Mouse (Mus musculus) adrenal gland, postnatal 10 days (tissue): ENCODE measurements at regions not wholly inside any gene's neighbourhood (a gene's known extent, or its start where the extent isn't known, plus 50 kb on each side); places are given as distances from the start of the nearest gene placed in this dataset.

ENCODE experiments used
- DNase-seq: peaks from one replicate; pipeline ENCODE4 v3.0.0; 2021; ENCODE audit warnings: mixed read lengths

DNA sequence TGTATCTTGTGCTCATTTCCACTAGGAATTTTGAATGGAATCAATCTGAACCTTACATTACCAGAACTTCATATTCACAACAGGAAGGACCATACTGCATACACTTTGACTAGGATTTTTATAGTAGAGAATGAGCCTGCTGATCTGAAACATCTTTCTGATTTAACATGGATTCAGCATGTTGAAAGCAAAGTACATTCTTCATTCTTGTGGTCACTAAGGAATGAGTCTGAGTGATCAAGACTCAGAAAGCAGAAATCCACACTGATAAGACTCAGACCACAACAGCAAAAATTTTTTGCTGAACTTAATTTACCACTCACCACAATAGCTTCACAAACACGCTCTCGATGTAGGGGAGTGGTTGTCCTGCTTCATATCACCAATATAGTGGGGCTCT is 309.2 kb upstream of the Nectin3 start:
- no peak for DNase-seq

DNA sequence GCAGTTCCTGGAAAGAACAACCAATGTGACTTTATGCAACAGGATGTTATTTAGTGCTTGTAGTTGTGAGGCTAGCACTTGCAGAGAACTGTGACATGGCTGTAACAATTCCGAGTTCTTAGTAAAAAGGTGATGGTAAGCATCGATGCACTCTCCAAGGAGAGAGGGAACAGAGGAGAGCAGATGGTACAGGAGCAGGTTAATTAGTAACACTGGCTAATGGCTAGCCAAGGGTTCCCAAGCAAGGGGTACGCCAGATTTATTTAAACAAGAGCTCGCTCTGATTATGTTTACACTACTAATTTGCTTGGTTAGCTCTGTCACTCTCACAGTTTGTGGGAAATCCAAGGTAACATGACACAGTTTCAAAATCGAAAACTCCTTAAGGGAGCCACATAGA is 278.0 kb upstream of the Nectin3 start:
- DNase-seq: no peak

DNA sequence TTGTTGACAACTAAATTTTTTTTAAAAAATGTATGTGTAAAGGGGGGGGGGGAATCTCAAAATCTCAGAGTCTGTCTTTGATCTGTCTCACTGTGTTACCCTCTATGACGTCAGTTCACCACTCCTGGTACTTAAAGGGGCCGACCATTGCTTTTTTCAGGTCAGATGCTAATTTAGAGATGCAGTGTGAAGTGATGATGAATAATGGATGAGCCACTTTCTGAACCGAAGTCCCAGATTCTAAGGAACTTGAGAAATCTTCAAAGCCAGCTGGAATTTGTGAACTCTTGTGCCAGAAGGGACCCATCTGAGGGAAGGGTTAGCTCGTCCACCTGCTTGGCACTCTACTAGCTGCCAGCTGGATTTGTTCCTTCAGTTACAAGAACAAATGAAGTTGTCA is 271.1 kb upstream of the Nectin3 start:
- DNase-seq: no peak

DNA sequence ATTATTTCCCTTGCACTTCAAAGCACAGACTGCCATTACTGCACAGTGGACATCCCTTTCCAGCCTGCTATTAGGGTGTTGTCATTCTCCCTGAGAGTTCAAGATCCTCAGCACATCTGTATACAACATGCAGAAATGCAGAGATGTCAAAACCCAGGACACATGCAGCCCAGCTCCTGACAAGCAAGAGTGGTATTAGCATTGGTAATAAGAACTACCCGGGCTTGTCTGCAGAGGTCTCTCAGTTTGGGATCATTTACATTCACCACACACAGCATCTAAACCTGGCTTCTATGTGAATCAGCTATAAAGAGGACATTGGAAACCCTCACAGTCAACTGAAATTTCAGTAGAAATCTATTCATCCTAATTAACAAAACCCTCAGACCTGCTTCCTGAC is 270.1 kb upstream of the Nectin3 start:
- no peak for DNase-seq

DNA sequence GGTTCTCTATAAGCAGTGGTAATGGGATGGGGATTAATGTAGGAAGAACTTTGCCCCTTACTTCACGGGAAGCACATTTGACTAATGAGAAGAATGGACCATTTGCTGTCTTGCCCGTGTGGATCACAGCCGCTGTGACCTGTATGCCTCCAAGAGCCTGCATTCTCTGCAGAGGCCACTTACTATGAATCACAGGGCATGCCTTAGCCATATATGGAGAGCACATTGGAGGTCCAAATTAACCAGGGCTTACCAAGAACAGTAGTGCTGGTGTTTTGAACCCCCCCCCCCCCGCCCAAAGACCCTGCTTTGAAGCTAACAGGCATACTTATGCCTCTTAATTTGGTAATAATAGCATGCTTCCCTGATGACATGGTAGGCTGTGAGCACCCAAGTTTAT is 236.8 kb upstream of the Nectin3 start:
- no peak for DNase-seq

DNA sequence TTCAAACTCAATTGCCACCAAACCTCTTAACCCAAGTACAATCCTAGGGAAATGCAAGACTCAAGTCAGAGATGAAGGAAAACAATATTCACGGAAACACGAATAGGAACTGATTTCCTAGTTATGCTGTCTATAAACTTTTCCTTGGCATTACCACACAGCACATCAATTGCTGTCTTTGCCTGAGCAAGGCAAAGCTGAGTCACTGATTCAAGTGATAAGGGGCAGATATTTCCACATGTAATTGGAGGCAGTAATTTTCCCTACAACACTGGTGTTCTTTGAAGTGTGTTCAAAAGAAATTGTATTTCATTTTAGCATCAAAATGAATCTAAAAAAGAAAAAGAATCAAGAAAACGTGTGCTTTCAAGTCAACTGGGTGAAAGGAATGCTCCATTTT is 230.1 kb upstream of the Nectin3 start:
- peak; percentile 14 for DNase-seq

DNA sequence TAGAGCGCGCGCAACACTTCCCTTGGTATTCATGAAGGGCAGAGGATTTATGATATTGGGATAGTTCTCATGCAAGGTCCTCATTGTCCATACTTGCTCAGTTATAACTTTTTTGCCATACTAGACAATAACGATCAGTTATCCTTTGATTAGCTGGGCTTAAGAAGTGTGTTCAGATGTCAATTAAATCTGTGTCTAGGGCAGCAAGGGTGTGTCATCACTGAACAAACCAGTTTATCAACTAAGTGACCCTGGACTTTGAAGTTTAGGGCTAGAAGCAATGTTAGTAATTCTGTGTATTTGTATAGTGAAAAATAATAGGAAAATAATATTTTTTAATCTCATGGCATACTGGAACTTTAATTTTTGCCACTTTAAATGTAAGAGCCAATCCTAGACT is 225.3 kb upstream of the Nectin3 start:
- DNase-seq: no peak

DNA sequence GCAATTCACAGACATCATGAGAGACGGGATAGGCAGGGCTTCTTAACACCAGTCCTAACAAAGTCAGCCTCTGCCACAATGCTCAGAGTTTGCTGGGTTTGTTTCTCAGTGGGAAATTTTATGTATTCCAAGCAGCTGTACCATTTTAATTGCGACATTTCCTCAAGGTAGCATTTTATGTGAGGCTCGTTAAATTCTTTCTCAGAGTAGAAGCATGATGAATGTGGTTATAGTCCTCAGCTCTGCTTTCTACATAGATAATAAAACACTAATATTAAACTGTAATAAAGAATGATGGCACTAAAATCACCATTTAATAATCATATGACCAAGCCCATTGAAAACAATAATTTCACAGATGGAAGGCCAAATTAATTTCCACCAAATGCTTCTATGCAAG is 181.5 kb upstream of the Nectin3 start:
- no peak for DNase-seq

DNA sequence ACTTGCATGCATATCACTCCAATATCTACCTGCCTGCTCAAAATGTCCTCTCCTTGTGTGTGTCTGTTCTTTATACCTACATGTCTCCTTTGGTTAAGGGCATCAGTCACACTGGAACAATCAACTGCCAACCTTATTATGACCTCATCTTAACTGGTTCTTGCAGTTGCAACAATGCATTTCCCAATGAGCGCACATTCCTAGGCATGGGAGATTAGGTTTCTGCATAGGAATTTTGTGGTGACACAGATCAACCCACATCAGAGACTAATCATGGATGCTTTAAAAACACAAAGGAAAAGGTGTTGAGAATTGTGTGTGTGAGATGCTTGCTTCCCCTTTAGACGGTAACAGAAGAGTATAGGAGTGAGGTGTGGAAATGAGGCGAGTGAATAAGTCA is 171.3 kb upstream of the Nectin3 start:
- no peak for DNase-seq

DNA sequence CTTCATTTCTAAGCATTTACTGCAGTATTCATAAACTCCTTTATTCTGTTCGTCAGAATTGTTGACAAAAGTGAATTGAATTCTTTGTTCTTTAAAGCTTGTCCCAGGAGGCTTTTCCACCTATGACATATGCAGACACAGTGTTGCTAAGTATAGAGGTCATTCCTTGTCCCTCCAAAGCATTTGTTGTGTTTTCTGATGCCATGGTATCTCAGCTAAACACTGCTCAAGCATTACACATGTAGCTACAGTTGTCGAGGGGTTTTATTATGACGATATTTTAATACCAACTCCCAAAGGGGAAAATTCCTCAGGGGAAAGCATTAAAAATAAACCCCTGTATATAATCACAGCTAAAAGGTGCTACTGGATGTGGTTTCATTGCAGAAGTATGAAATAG is 167.2 kb upstream of the Nectin3 start:
- DNase-seq: no peak

DNA sequence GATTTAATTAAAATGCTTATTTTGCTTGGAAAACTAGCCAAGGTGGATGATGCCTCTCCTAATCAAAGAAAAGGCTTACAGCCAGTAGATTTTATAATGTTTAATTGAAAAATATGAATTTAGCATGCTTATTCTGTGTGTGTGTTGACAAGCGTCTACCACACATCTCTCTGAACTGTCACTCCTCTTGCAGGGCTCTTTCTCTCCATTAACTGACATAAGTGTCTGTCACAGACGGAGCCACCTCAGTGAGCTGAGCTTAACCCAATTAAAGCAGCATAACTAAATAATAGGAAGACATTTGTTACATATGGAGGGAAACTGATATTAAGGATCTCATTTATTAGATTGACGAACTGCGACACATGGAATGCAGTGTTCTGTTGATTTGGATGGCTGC is 164.7 kb upstream of the Nectin3 start:
- no peak for DNase-seq

DNA sequence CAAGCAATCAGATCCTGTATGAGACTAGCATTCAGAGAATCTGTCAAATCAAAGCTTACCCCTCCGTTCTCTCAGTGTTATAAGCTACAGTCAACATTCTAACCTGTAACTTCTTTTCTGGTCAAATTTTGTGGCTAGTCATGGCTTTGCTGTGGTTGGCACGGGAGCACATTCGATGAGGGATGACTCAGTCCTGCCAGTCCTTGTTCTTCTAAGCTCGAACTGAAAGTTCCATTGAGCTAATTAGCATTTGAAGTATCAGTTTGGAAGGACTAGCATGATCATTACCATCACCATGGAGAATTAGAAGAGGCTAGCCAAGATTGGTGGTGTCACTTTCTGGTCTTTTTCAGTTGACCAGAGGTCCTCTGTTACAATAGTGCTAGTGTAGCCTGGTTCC is 156.7 kb upstream of the Nectin3 start:
- DNase-seq: no peak

DNA sequence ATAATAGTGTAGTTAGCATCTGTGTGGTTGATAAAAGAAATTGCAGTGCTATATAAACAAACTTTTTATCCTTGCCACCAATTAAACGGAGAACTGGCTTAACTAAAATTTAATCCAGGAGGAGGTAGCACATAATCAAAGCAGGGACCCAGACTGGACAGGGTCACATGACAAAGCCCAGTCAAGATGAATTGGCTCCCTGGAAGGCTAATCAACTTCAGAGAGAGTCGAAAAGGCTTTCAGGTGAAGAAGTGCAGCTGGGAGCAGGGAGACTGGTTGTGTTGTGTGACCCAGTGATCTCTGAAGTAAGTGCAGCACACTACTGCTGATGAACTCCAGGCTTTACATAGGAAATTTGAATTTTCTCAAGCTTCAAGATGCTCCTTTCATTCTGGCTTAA is 127.5 kb upstream of the Nectin3 start:
- no peak for DNase-seq

DNA sequence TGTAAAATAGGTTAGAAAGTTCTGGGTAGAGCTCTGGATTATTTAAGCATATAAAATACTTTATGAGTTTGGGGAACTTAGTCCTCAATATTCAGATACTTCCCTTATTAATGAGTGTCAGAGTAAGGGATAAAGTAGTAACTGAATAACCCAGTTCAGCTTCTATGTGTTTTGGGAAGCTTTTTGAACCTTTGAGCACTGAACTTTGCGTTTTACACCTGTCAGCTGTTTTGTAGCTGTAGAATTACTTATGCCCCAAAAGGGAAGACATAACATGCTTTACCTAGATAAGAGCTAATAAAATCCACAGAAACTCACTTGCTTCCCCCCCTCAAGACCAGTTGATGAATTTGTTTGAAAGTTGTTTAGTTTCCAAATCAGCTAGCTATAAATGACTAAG is 124.9 kb upstream of the Nectin3 start:
- no peak for DNase-seq

DNA sequence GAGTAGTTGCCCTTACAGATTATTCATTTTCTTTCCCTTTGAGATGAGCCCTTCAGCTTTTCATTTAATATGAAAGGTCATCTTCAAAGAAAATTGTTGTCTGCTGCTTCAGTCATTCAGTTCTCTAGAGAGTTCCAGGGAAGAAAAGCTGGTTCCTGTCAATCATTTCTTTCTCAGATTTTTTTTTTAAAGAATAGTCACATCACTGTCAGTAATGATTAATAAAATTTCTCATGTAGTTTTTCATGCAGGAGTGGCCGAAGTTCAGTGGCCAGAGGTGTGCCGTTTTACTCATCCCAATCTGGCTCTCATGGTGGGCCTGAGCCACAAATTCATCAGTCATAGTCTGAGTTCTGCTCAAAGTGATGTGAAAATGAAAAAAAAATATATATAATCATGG is 121.5 kb upstream of the Nectin3 start:
- DNase-seq: no peak

DNA sequence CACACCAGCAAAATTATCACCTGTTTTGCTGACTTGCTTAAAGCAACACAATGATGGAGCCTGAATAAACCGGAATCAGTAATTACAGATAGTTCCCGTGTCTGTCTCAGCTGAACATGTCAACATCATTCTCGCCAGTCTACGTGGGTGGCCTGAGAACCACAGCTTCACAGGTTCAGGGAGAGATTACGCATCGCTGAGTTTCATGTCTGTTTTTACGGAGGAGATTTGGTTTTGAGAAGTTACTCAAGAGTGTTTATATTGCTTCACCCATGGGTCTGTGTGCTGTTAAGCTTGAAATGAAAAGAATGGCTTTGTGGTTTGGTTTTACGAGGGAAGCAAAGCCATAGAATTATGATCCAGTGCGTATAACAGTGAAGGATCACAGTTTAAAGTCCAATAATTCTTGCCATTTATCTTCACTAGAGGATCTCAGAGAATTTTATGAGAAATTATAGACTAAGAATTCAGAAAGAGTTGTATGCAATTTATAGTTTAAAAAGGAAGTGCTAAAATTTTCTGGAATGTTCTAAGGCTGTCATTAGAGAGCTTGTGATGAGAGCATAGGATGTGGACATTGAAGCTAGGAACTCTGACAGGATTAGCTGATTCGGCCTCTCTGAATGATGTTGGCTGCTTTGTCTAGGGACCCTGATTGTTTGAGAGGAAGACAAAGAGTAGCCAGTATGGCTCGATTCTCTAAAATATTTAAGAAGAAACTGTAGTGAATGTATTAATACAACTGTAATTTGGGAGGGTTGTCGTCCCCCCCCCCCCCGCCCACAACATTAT is 119.4 kb upstream of the Nectin3 start:
- no peak for DNase-seq

DNA sequence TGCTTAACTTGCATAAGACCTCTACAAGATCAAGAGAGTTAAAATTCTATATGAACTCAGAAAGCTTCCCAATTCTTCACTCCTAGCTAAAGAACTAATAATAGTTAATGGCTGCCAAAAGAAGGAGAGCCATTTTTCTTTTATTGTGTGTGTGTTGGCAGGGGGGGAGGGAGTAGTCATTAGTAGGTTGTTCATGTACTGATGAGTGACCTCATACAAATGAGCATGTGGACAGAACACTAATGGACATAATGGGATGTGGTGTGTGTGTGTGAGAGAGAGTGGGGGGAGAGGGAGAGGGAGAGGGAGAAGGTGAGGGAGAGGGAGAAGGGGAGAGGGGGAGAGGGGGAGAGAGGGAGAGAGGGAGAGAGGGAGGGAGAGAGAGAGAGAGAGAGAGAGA is 118.3 kb upstream of the Nectin3 start:
- no peak for DNase-seq

DNA sequence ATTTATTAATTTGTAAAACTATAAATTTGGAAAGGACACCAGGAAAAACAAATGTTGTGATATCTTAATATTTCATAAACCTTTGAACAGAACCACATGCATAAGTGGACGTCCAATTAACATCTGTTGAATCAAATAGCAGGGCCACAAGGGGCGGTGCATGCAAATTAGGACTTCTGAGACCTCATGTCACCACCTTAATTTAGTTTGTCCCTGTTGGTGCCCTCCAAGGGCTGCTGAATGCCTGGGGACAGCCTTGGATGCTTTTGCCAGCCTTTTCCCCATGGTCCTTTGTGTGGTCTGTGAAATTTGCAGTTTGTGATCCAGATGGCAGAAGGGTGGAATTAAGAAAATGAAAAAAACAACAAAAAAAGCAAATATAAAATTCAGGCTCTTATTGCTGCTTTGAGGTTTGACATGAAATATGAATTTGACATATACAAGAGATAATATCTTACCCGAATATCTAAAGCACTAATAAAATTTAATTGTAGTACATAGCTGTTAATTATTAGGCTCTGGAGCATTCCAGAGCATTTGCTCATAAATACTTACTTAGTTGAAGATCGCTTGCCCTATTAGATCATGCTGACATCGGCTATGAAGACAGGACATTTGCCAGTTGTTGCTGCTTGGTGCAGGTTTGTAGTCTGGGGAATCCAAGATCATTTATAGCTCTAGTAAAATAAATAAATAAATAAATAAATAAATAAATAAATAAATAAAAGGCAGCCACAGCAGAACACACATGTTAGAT is 114.9 kb upstream of the Nectin3 start:
- peak; percentile 16 for DNase-seq

DNA sequence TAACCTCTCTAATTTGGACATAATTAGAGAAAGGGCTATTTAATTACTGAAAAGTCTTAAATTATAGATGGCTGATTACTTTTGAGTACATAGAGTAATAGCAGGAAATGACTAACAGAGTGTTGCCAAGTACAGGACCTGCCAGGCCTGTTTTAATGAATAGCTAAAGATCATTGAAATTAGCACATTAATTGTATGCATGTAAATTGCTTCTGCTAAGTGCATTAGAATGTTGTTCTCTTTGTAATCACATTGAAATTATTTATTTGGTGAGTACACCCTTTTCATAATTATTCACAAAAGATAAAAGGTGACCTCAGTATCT is 107.5 kb upstream of the Nectin3 start:
- DNase-seq: no peak

DNA sequence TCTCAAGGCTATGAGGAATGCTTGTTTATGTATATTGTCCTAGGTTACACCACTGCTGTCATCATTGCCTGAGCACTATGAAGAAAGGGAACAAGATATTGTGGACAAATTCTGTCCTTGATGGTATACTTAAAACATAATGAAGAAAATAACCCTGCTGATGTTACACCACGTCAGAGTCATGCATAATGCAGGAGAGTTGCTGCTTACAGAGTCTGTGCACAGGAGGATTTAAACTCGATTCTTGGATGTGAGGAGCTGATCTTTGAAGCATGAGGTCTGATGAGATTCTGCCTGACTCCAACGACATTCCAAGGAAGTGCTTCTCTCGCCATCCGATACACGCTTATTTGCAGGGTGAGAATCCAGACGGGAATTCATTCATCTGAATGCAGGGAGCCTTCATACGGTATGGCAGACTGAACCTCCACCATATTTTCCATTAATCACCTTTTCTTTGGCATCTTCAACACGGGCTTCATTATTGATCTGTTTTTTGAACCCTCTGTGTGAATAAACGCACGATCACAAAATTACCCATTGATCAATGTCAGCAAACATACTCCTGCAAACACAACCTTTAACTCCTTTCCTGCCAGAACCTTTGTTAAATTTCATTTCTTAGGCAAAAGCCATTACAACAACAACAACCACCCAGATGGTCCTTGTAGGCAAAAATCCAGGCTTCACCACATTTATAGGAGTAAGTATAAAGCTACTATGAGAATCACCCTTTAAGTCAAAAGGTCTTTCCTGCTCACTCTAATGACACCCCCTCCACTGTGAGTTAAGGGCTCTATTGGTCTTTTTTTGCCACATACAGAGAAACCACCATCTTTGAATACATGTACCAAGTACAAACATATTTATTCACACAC is 106.9 kb upstream of the Nectin3 start:
- DNase-seq: no peak

DNA sequence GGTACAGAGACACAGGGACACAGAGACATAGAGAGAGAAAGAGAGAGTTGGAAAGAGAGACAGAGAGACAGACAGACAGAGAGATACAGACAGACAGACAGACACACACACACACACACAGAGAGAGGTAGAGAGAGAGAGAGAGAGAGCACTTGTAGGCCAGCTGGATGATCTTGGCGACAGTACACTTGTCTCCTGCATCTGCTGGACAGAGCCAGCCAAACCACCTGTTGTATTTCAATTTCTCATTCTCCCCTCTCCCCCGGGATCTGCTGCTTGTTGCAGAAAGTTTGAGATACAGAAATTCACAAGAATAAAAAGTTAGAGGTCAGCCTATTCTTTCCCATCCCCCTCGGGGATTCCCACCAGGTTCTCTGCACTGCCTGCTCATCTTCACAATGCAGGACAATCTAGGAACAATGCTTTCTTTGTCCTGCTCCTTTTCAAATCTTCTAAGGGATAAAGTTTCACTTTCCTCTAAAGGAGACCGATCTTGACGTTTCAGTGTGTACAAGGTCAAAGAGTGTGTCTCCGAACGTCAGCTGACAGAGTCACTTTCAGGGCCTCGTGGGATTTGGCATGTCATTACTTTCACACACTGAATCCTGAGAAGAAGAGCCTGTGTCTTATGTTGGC is 94.4 kb upstream of the Nectin3 start:
- no peak for DNase-seq

DNA sequence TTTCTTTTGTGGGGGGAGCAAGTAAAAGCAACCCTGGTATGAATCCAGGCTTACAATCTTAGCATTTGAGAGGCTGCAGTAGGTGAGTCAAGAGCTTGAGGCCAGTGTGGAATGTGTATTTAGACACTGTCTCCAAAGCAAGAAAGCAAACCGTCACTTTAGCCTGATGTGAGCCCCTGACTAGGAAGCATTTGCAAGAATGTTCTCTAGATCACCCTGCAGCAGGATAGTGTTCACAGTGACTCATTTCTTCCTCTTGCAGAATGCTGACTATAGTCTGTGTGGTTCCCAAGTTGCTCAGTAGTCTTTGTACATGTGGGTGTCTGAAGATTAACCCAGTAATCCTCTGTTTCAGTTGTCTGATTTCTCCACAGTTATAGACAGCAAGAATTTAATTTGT is 88.7 kb upstream of the Nectin3 start:
- no peak for DNase-seq

DNA sequence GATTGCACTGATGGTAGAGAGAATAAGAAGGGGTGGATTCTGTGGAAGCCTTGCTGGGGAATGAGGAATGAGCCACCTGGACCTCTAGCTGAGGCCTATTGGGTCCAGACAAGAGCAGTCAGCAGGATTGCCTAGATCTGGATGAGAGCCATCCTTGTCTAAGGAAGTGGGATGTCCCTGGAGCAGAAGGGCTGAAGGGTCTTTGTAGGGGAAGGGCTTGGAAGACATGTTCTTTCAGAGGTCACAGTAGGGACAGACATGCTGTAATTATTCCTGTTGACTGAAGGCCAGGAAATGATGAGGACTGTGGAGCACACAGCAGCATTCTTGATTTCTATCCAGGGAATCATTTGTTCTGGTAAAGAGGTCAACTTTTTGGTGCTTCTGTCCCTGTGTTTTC is 86.2 kb upstream of the Nectin3 start:
- no peak for DNase-seq
